Mouse (Mus musculus) small intestine, adult 2 months (tissue): Measurements from ENCODE around the gene Cpeb3. TPM values are rescaled to one million over a fixed set of nuclear protein-coding genes. Genes with fewer than 3 reads are reported as not detected.

Experiments used
- H3K27ac ChIP-seq: fragments of 200-500 bp; 2 replicates; pipeline ENCODE4 v1.5.1; 2012; ENCODE audit warnings: low read depth, low read length, control low read depth, inconsistent platforms; ENCODE audit not compliant: insufficient read depth
- H3K27me3 ChIP-seq: fragments of 200-500 bp; 2 replicates; pipeline ENCODE4 v1.6.1; 2012; ENCODE audit warnings: mild to moderate bottlenecking, moderate library complexity, low read length, inconsistent platforms; ENCODE audit not compliant: control insufficient read depth, insufficient read depth
- H3K36me3 ChIP-seq: fragments of 200-500 bp; 2 replicates; pipeline ENCODE4 v1.6.1; 2012; ENCODE audit warnings: mild to moderate bottlenecking, low read length, control low read depth, inconsistent platforms; ENCODE audit not compliant: control insufficient read depth, insufficient read depth
- H3K4me1 ChIP-seq: fragments of 200-500 bp; 2 replicates; pipeline ENCODE4 v1.6.1; 2012; ENCODE audit warnings: low read length, inconsistent platforms, mixed read lengths; ENCODE audit not compliant: control insufficient read depth, insufficient read depth, insufficient read length
- H3K4me3 ChIP-seq: fragments of 200-500 bp; 2 replicates; pipeline ENCODE4 v1.5.1; 2012; ENCODE audit warnings: low read depth, mild to moderate bottlenecking, control low read depth, inconsistent platforms, low read length, moderate library complexity
- CTCF ChIP-seq: fragments of 200-500 bp; IDR thresholded peaks from 2 replicates; pipeline ENCODE4 v1.5.1; 2012; ENCODE audit warnings: low read depth, mild to moderate bottlenecking, control low read depth, inconsistent platforms, low read length, moderate library complexity, mixed read lengths; ENCODE audit not compliant: insufficient replicate concordance, insufficient read length; ENCODE audit errors: extremely low read depth
- POLR2A ChIP-seq: fragments of 200-500 bp; IDR thresholded peaks from 2 replicates; pipeline ENCODE4 v1.6.1; 2012; ENCODE audit warnings: low read depth, mild to moderate bottlenecking, control low read depth, inconsistent platforms, low read length, moderate library complexity
- WGBS: fragments of 180-500 bp; shearing (Covaris S2); methylation state at CpG from one replicate; pipeline ENCODE4 v1.1.7; 2018; 5-methylcytosine and 5-hydroxymethylcytosine counted together
- polyA plus RNA-seq: library from polyadenylated mRNA; depleted of rRNA; stranded (reverse); fragments of >200 nt; gene quantifications from 2 replicates; pipeline ENCODE4 v1.2.3, GENCODE M21; 2012

The Cpeb3 gene
- polyA plus RNA-seq, 1 experiment = 9.1 TPM

DNA sequence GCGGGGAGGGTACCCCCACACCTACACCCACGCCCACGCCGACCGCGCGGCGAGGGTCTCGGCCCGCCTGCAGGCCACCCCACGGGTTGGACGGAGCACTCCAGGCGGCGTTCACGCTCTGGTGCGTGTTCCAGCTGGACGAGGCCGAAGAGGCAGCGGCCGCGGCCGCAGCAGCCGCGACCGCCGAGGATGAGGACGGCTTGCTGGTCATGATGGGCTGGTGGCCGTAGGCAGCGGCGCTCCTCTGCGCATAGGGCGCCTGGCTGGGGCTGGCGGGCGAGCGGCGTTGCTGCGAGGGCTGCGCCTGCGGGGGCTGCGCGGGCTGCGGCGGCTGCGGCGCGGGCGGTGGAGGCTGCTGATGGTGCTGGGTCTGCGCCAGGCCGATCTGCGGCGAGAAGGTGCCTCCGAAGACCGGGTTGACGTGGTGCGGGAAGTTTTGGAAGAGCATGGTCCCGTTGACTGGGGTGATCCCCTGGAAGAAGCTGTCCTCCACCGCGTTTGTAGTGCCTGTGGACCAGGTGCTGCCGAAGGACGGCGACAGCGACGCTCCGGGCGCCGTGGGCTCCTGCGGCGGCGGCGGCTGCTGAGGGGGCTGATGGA, 34.2 kb downstream of the Cpeb3 start:
- under 1% methylated on average over 70 of the region's 70 CpGs for WGBS
- TF ChIP-seq POLR2A = no peak
- TF ChIP-seq CTCF = no peak
- peaks cover 2% of the 10 kb centered on the region; the same call in 1 of the 2 replicates for H3K27me3 ChIP-seq
- peak overlapping the region; percentile 80 for H3K4me3 ChIP-seq
- no peaks in the 10 kb centered on the region; the same call in 1 of the 2 replicates for H3K36me3 ChIP-seq
- H3K27ac ChIP-seq = peak overlapping the region; percentile 91
- peaks cover 6% of the 10 kb centered on the region; the same call in 1 of the 2 replicates for H3K4me1 ChIP-seq

- Histone ChIP-seq H3K4me3 (peak overlapping the region; percentile 80), H3K27ac (no peak overlapping the region), H3K4me1 (peaks cover 6% of the 10 kb centered on the region; the same call in 1 of the 2 replicates), H3K27me3 (peaks cover 2% of the 10 kb centered on the region; the same call in 1 of the 2 replicates), H3K36me3 (no peaks in the 10 kb centered on the region; the same call in 1 of the 2 replicates)
- no peak for TF ChIP-seq CTCF
- 23% methylated on average over 20 of the region's 20 CpGs for WGBS
These were observed 34.9 kb downstream of the Cpeb3 start for GRCm38 (mm10) chr19:37173331-37174115.

GRCm38 (mm10) chr19:37172566-37173130, 35.8 kb downstream of the Cpeb3 start:
- TF ChIP-seq POLR2A = no peak
- TF ChIP-seq CTCF = no peak
- no peak overlapping the region for H3K27ac ChIP-seq
- H3K4me3 ChIP-seq = no peak overlapping the region
- WGBS = 80% methylated on average over 11 of the region's 11 CpGs
- peaks cover 6% of the 10 kb centered on the region; the same call in 1 of the 2 replicates for H3K4me1 ChIP-seq
- H3K27me3 ChIP-seq = peaks cover 2% of the 10 kb centered on the region; the same call in 1 of the 2 replicates
- H3K36me3 ChIP-seq = peaks cover 2% of the 10 kb centered on the region; the same call in 1 of the 2 replicates

- peaks cover 2% of the 10 kb centered on the region; the same call in 1 of the 2 replicates for H3K36me3 ChIP-seq
- H3K4me1 ChIP-seq = peaks cover 6% of the 10 kb centered on the region; the same call in 1 of the 2 replicates
- TF ChIP-seq POLR2A (no peak), CTCF (no peak)
- 44% methylated on average over 1 of the region's 1 CpGs for WGBS
- peaks cover 2% of the 10 kb centered on the region; the same call in 1 of the 2 replicates for H3K27me3 ChIP-seq
- no peak overlapping the region for H3K27ac ChIP-seq
- no peak overlapping the region for H3K4me3 ChIP-seq
These were observed 36.3 kb downstream of the Cpeb3 start for GRCm38 (mm10) chr19:37172096-37172495.

DNA sequence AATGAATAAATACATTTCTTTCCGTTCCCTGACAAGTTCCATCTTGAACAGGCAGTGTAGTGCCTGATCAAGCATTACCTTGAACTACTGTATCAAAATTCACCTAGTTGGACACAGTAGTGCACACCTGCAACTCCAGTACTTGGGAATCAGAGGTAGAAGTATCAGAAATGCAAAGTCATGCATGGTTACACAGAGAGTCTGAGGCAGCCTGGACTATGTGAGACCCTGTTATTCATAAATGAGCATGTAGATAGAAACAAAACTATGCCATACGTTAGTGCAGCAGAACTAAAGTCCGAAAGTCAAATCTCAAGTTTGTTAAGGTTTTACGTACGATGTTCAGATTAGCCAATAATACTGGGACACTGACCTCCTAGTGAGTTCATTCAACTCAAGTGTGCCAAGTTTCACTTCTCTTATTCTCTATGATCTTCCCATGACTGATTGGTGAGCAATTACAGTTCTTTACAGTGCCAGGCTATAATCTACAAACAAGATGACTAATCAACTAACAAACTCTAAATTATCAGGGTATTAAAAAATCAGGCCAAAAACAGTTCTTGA, 51.5 kb downstream of the Cpeb3 start:
- H3K4me3 ChIP-seq = no peak overlapping the region
- 32% methylated on average over 5 of the region's 5 CpGs for WGBS
- peaks cover 5% of the 10 kb centered on the region; the same call in 1 of the 2 replicates for H3K4me1 ChIP-seq
- no peaks in the 10 kb centered on the region for H3K36me3 ChIP-seq
- peak overlapping the region; percentile 46 for H3K27ac ChIP-seq
- TF ChIP-seq CTCF (no peak), POLR2A (no peak)
- H3K27me3 ChIP-seq = no peaks in the 10 kb centered on the region

DNA sequence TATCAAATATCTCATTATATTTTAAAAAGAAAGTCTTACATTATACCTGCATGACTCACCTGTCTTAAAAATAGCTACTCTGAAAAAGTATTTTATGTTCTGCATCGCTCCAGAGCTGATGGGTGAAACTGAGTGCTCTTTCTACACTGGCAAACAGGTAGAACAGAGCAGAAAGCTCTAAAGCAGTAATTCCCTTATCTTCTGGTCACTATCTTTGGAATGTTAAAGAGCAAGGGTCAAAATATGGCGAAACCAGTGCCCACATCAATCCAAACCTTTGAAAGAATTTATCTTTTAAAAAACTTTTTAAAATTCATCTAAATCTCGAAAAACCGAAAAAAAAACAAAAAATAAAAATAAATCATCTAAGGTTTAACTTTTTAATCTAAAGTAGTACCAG, 52.4 kb downstream of the Cpeb3 start:
- H3K27ac ChIP-seq = no peak overlapping the region
- WGBS = 75% methylated on average over 4 of the region's 4 CpGs
- TF ChIP-seq CTCF (no peak), POLR2A (no peak)
- H3K36me3 ChIP-seq = no peaks in the 10 kb centered on the region
- no peak overlapping the region for H3K4me3 ChIP-seq
- peaks cover 5% of the 10 kb centered on the region; the same call in 1 of the 2 replicates for H3K4me1 ChIP-seq
- H3K27me3 ChIP-seq = no peaks in the 10 kb centered on the region

DNA sequence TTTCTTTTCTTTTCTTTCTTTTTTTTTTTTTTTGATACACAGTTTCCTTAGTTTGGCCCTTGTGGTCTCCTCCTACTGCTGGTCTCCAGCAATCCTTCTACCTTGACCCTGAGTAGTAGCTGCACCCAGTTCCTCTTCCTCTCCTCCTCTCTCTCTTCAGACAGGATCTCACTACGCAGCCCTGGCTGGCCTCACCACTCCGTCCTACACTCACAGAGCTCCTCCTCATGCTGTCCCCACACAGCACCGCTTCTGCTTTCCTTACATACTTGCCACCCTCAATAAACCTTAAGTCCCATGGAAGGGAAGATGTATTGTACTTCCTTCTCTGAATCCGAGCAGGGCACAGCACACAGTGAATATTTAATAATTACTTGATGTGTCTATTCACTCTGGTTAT, 61.3 kb downstream of the Cpeb3 start:
- Histone ChIP-seq H3K36me3 (no peaks in the 10 kb centered on the region), H3K4me3 (no peak overlapping the region), H3K27ac (no peak overlapping the region), H3K27me3 (no peaks in the 10 kb centered on the region), H3K4me1 (peaks cover 4% of the 10 kb centered on the region; the same call in 1 of the 2 replicates)
- 70% methylated on average over 4 of the region's 4 CpGs for WGBS
- TF ChIP-seq CTCF = no peak
- TF ChIP-seq POLR2A = no peak
